Mouse (Mus musculus) liver, postnatal 0 days (tissue): Measurements from ENCODE around the gene Med18. TPM values are rescaled to one million over a fixed set of nuclear protein-coding genes. Genes with fewer than 3 reads are reported as not detected.

Source experiments
- ATAC-seq: fragments of 200-750 bp; cut with Nextera tagmentation; 2 replicates; pipeline ENCODE4 v1.8.0; 2017; ENCODE audit warnings: mild to moderate bottlenecking, moderate library complexity
- DNase-seq: peaks from one replicate; pipeline ENCODE4 v3.0.0-alpha.2; 2016
- H3K27ac ChIP-seq: fragments of 300-500 bp; sonication (generic); 2 replicates; pipeline ENCODE4 v1.5.1; 2014; ENCODE audit warnings: antibody characterized with exemption, moderate library complexity, mild to moderate bottlenecking, low read depth
- H3K27me3 ChIP-seq: fragments of 300-500 bp; sonication (generic); 2 replicates; pipeline ENCODE4 v1.6.1; 2014; ENCODE audit warnings: low read length, control low read depth, mixed read lengths; ENCODE audit not compliant: insufficient read depth
- H3K36me3 ChIP-seq: fragments of 300-500 bp; sonication (generic); replicated peaks from 2 replicates; pipeline ENCODE4 v1.6.1; 2014; ENCODE audit warnings: mild to moderate bottlenecking, control low read depth, low read length, moderate library complexity, mixed read lengths; ENCODE audit not compliant: insufficient read depth
- H3K4me1 ChIP-seq: fragments of 300-500 bp; sonication (generic); 2 replicates; pipeline ENCODE4 v1.6.1; 2014; ENCODE audit warnings: antibody characterized with exemption, mild to moderate bottlenecking, control low read depth; ENCODE audit not compliant: insufficient read depth
- H3K4me2 ChIP-seq: fragments of 300-500 bp; sonication (generic); 2 replicates; pipeline ENCODE4 v1.6.1; 2014; ENCODE audit warnings: low read depth, mild to moderate bottlenecking, low read length, moderate library complexity, mixed read lengths
- H3K4me3 ChIP-seq: fragments of 300-500 bp; sonication (generic); 2 replicates; pipeline ENCODE4 v1.5.1; 2014; ENCODE audit warnings: low read depth, low read length
- H3K9ac ChIP-seq: fragments of 300-500 bp; sonication (generic); replicated peaks from 2 replicates; pipeline ENCODE4 v1.6.1; 2014; ENCODE audit warnings: mild to moderate bottlenecking, moderate library complexity
- H3K9me3 ChIP-seq: fragments of 300-500 bp; sonication (generic); 2 replicates; pipeline ENCODE4 v1.6.1; 2016; ENCODE audit warnings: mild to moderate bottlenecking, control low read depth, low read length, mixed read lengths
- CTCF ChIP-seq: sonication (generic); IDR thresholded peaks from 2 replicates; pipeline ENCODE4 v1.5.1; 2016; ENCODE audit warnings: antibody characterized with exemption, low read depth
- EP300 ChIP-seq: IDR thresholded peaks from 2 replicates; pipeline ENCODE4 v1.6.1; 2016; ENCODE audit warnings: antibody characterized with exemption, low read depth, mild to moderate bottlenecking
- WGBS: fragments of 180-500 bp; shearing (Covaris S2); extraction: QIAGEN DNeasy Blood & Tissue Kit; methylation state at CpG from one replicate; pipeline ENCODE4 v1.1.7; 2014; ENCODE audit not compliant: insufficient replicate concordance; 5-methylcytosine and 5-hydroxymethylcytosine counted together
- polyA plus RNA-seq: library from polyadenylated mRNA; unstranded; fragments of >200 nt; fragmentation: Nextera tagmentation; extraction: Ambion mirVana; gene quantifications from 2 replicates; pipeline ENCODE4 v1.2.1, GENCODE M21; 2015

Gene Med18
- polyA plus RNA-seq, 1 experiment from 2014 or later = 10.1 TPM

DNA sequence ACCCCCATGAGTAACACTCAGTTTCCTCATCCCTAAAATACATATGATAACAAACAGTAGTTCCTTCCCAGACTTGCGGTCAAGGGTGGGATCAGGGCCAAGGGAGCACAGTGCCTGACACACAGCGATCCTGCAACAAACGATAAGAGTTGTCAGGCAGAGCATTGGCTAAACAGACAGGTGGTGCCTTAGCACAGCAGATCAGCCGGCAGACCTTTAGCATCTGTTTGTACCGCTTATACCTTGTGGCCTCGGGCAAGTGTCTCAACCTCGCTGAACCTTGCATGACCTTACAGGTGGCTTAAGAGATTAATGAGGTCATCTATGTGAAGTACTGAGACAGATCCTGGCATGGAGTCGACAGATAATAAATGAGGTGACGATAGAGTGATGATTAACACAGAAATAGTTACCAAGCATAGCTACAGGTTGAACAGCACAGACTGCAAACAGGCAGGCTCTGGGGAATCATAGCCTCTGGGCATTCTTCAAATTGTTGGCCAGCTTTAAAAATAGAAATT lies 35.6 kb downstream of the Med18 start:
- TF ChIP-seq CTCF (peak; percentile 41), EP300 (peak; percentile 99)
- no peaks in the 10 kb centered on the region for H3K36me3 ChIP-seq
- peak; percentile 85 for DNase-seq
- peak; percentile 98 for ATAC-seq
- 21% methylated on average over 9 of the region's 9 CpGs for WGBS
- peak overlapping the region; percentile 84 for H3K27ac ChIP-seq
- H3K4me2 ChIP-seq = peak overlapping the region; percentile 52
- H3K9ac ChIP-seq = peak overlapping the region; percentile 16
- no peaks in the 10 kb centered on the region for H3K9me3 ChIP-seq
- no peaks in the 10 kb centered on the region for H3K27me3 ChIP-seq
- peaks cover 11% of the 10 kb centered on the region; the same call in 1 of the 2 replicates for H3K4me1 ChIP-seq
- no peak overlapping the region for H3K4me3 ChIP-seq

DNA sequence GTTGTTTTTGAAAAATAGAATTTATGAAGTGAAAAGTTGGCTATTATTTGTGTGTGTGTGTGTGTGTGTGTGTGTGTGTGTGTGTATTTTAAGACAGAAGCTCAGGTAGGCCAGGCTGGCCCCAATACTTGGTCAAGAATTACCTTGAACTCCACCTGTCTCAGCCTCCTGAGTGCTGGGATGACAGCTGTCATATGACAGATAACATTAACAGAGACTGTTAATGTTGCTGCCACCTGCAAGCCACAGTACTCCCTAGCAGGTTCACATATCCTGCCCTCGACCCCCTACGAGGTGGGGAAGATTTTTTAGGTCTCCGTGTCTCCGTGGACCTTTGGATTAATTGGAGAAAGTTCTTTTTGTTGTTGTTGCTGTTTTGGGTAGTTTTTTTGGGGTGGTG lies 36.2 kb downstream of the Med18 start:
- WGBS = 68% methylated on average over 4 of the region's 4 CpGs
- Histone ChIP-seq H3K9me3 (no peaks in the 10 kb centered on the region), H3K4me3 (no peak overlapping the region), H3K27ac (peak overlapping the region; percentile 84), H3K9ac (peak overlapping the region; percentile 16; the same call in 1 of the 2 replicates), H3K4me1 (peaks cover 9% of the 10 kb centered on the region; the same call in 1 of the 2 replicates), H3K27me3 (no peaks in the 10 kb centered on the region), H3K4me2 (peak overlapping the region; percentile 52), H3K36me3 (no peaks in the 10 kb centered on the region)
- ATAC-seq (peak; percentile 30; the same call in 1 of the 2 replicates), DNase-seq (peak; percentile 18)
- TF ChIP-seq CTCF (no peak), EP300 (no peak)

DNA sequence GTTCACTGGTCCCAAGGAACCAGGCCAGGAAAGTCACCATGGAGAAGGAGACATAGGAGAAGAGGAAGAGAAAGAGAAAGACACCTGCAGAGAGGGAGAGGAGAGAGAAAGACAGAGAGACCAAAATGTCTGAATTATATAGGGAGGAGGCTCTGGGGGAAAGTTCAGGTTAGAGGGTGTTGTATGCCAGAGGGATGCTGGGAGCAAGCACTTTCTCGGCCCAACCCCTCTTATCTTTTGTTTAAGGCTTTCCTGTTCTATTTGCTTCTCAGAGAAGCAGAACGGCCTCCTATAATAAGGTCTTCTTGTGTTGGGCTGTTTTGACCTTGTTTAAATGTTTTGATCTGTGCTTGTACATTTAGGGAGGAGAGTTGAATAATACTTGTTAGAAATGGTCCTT lies 37.7 kb downstream of the Med18 start:
- peaks cover 10% of the 10 kb centered on the region for H3K4me1 ChIP-seq
- H3K9ac ChIP-seq = no peak overlapping the region
- DNase-seq = no peak
- H3K36me3 ChIP-seq = no peaks in the 10 kb centered on the region
- H3K27ac ChIP-seq = peak overlapping the region; percentile 5; the same call in 1 of the 2 replicates
- no peak for ATAC-seq
- TF ChIP-seq EP300 (0 out of 2 replicates have a peak, but pooled peaks have one; percentile 43), CTCF (no peak)
- H3K27me3 ChIP-seq = no peaks in the 10 kb centered on the region
- no peak overlapping the region for H3K4me2 ChIP-seq
- no peaks in the 10 kb centered on the region for H3K9me3 ChIP-seq
- H3K4me3 ChIP-seq = no peak overlapping the region
- 25% methylated on average over 2 of the region's 2 CpGs for WGBS

DNA sequence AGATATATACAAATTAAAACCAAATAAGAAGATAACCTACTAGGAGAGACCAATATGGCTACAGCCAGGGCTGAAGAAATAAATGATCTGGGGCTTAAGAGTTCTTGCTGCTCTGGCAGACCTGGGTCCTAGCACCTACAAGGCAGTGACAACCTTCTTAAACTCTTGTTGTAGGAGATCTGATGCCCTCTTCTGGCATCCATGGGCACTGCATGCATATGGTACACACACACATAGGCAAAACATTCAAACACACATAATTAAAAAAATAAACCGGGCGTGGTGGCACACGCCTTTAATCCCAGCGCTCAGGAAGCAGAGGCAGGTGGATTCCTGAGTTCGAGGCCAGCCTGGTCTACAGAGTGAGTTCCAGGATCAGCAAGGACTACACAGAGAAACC lies 39.0 kb downstream of the Med18 start:
- Histone ChIP-seq H3K27ac (no peak overlapping the region), H3K36me3 (no peaks in the 10 kb centered on the region), H3K9me3 (no peaks in the 10 kb centered on the region), H3K4me2 (no peak overlapping the region), H3K27me3 (no peaks in the 10 kb centered on the region), H3K4me1 (peaks cover 21% of the 10 kb centered on the region), H3K4me3 (no peak overlapping the region), H3K9ac (no peak overlapping the region)
- ATAC-seq (no peak), DNase-seq (peak; percentile 29)
- 94% methylated on average over 5 of the region's 5 CpGs for WGBS
- TF ChIP-seq CTCF = peak; percentile 47
- no peak for TF ChIP-seq EP300

DNA sequence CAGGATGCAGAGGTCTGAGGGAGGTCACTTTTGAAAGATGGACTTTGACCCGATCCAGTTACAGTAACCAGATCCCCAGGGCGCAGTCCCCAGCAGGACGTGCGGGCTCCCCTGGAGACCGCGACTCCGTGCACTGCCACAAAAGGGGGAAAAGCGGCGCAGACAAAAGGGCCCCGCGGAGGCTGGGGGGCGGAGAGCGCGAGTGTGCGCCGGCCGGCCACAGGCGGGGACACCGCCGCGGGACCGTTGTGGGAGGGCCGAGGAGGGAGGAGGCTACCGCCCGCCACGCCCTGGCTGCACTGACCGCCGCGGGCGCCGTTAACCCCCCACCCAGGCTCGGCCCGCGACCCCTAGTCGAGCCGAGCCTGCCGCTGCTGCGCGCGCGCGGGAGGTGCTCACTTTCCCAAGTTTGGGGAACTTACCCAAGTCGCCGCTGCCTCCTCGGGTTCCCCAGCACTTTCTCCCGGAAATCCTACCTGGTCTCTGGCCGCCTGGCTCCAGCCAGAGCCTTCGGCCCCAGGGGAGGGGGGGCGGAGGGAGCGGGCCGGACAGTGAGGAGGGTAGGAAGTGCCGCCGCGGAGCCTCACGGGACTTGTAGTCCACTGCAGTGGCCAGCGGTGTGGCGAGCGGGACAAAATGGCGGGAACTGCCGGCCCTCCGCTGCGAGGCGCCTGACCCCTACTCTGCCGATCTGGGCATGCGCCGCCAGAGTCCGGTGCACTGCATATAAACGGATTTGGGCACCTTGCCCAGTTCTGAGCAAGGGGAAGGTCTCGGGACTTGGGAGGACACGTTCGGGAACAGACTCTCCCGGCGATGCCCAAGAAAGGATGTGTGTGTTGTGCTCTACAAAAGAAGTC lies 41.6 kb downstream of the Med18 start, which contains the start of gene Phactr4:
Phactr4 (minus strand) TSS at position 567 of the 860 bp plus-strand sequence.
- Histone ChIP-seq H3K9me3 (no peaks in the 10 kb centered on the region), H3K4me3 (peak within 1 kb of the TSS; percentile 94), H3K27me3 (no peaks in the 10 kb centered on the region), H3K36me3 (no peaks in the 10 kb centered on the region), H3K4me1 (peaks cover 19% of the 10 kb centered on the region), H3K4me2 (peak within 1 kb of the TSS; percentile 87), H3K9ac (peak within 1 kb of the TSS; percentile 94), H3K27ac (peak within 1 kb of the TSS; percentile 100)
- peak; percentile 96 for ATAC-seq
- WGBS = under 1% methylated on average over 64 of the region's 73 CpGs
- peak; percentile 95 for DNase-seq
- TF ChIP-seq CTCF = no peak
- no peak; the same call in 1 of the 2 replicates for TF ChIP-seq EP300

DNA sequence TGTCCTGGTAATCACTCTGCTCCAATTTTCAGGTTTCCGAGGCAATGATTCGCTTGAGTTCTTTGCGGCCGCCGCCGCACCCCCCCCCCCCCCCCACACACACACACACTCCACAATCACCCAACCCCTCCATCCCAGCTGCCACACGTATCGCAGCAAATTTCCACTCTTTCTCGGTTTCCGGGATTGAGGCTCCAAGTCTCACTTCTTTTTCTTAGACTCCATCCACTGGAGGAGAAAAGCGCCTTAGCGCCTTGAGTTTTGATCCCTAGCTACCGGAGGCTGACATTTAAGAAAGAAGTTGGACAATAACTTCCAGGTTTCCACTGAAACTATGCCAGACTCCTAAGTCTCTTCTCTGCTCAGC lies 42.2 kb downstream of the Med18 start:
- Histone ChIP-seq H3K4me1 (peaks cover 23% of the 10 kb centered on the region), H3K4me3 (peak overlapping the region; percentile 94), H3K27me3 (no peaks in the 10 kb centered on the region), H3K27ac (peak overlapping the region; percentile 100), H3K36me3 (no peaks in the 10 kb centered on the region), H3K9ac (peak overlapping the region; percentile 94), H3K9me3 (no peaks in the 10 kb centered on the region), H3K4me2 (peak overlapping the region; percentile 87)
- DNase-seq = peak; percentile 40
- TF ChIP-seq EP300 = no peak
- no peak for TF ChIP-seq CTCF
- no peak for ATAC-seq
- WGBS = 0% methylated on average over 10 of the region's 13 CpGs
